Mouse (Mus musculus) hindbrain, embryonic 11.5 days (tissue): Measurements from ENCODE around the gene Bhlha15. TPM values are rescaled to one million over a fixed set of nuclear protein-coding genes. Genes with fewer than 3 reads are reported as not detected.

Experiments used
- ATAC-seq: fragments of 200-750 bp; cut with Nextera tagmentation; 2 replicates; pipeline ENCODE4 v1.8.0; 2017; ENCODE audit warnings: mild to moderate bottlenecking, moderate TSS enrichment, moderate library complexity; ENCODE audit not compliant: low FRiP score
- DNase-seq: peaks from one replicate; pipeline ENCODE4 v3.0.0-alpha.2; 2015; ENCODE audit warnings: low spot score
- H3K27ac ChIP-seq: fragments of 300-500 bp; sonication (generic); 2 replicates; pipeline ENCODE4 v1.5.1; 2014; ENCODE audit warnings: mild to moderate bottlenecking, low read depth, low read length
- H3K27me3 ChIP-seq: fragments of 300-500 bp; sonication (generic); 2 replicates; pipeline ENCODE4 v1.6.1; 2014; ENCODE audit warnings: mild to moderate bottlenecking, low read length, moderate library complexity, mixed read lengths; ENCODE audit not compliant: control insufficient read depth, insufficient read depth
- H3K36me3 ChIP-seq: fragments of 300-500 bp; sonication (generic); 2 replicates; pipeline ENCODE4 v1.6.1; 2014; ENCODE audit warnings: mild to moderate bottlenecking, low read length, moderate library complexity, mixed read lengths; ENCODE audit not compliant: control insufficient read depth, insufficient read depth
- H3K4me1 ChIP-seq: fragments of 300-500 bp; sonication (generic); replicated peaks from 2 replicates; pipeline ENCODE4 v1.6.1; 2014; ENCODE audit warnings: low read length, mixed read lengths; ENCODE audit not compliant: control insufficient read depth, insufficient read depth
- H3K4me2 ChIP-seq: fragments of 300-500 bp; sonication (generic); replicated peaks from 2 replicates; pipeline ENCODE4 v1.6.1; 2014; ENCODE audit warnings: mild to moderate bottlenecking, low read depth, low read length
- H3K4me3 ChIP-seq: fragments of 300-500 bp; sonication (generic); 2 replicates; pipeline ENCODE4 v1.5.1; 2014; ENCODE audit warnings: low read depth, low read length
- H3K9ac ChIP-seq: fragments of 300-500 bp; sonication (generic); 2 replicates; pipeline ENCODE4 v1.6.1; 2014; ENCODE audit warnings: low read depth, low read length
- H3K9me3 ChIP-seq: fragments of 300-500 bp; sonication (generic); 2 replicates; pipeline ENCODE4 v1.6.1; 2016; ENCODE audit warnings: low read length; ENCODE audit not compliant: control insufficient read depth
- WGBS: fragments of 180-500 bp; shearing (Covaris S2); extraction: QIAGEN DNeasy Blood & Tissue Kit; methylation state at CpG from one replicate; pipeline ENCODE4 v1.1.7; 2014; 5-methylcytosine and 5-hydroxymethylcytosine counted together
- polyA plus RNA-seq: library from polyadenylated mRNA; unstranded; fragments of >200 nt; fragmentation: Nextera tagmentation; extraction: Ambion mirVana; gene quantifications from 2 replicates; pipeline ENCODE4 v1.2.1, GENCODE M21; 2014

The Bhlha15 gene
- polyA plus RNA-seq, 1 experiment from 2014 or later, result 0.15 TPM

GRCm38 (mm10) chr5:144183647-144184335, 6.3 kb upstream of the Bhlha15 start:
- Histone ChIP-seq H3K4me1 (no peaks in the 10 kb centered on the region), H3K27ac (no peak overlapping the region), H3K36me3 (no peaks in the 10 kb centered on the region; the same call in 1 of the 2 replicates), H3K9ac (no peak overlapping the region), H3K4me3 (no peak overlapping the region), H3K4me2 (no peak overlapping the region), H3K27me3 (no peaks in the 10 kb centered on the region), H3K9me3 (no peaks in the 10 kb centered on the region)
- 80% methylated on average over 7 of the region's 7 CpGs for WGBS
- DNase-seq, result no peak
- ATAC-seq, result no peak

- Histone ChIP-seq H3K36me3 (no peaks in the 10 kb centered on the region; the same call in 1 of the 2 replicates), H3K27ac (no peak overlapping the region), H3K27me3 (no peaks in the 10 kb centered on the region), H3K9me3 (no peaks in the 10 kb centered on the region), H3K9ac (no peak overlapping the region), H3K4me1 (no peaks in the 10 kb centered on the region), H3K4me3 (no peak overlapping the region), H3K4me2 (no peak overlapping the region)
- DNase-seq, result no peak
- whole genome bisulfite sequencing, result 91% methylated on average over 21 of the region's 21 CpGs
- ATAC-seq, result no peak
Observed at GRCm38 (mm10) chr5:144184350-144185045, 5.6 kb upstream of the Bhlha15 start.

- no peaks in the 10 kb centered on the region for H3K9me3 ChIP-seq
- no peak overlapping the region for H3K27ac ChIP-seq
- no peak overlapping the region for H3K9ac ChIP-seq
- no peak overlapping the region for H3K4me3 ChIP-seq
- H3K27me3 ChIP-seq, result no peaks in the 10 kb centered on the region
- no peak overlapping the region for H3K4me2 ChIP-seq
- ATAC-seq, result no peak
- 87% methylated on average over 6 of the region's 6 CpGs for WGBS
- no peak for DNase-seq
- 0 out of 2 replicates have a peak, but pooled peaks cover 5% of the 10 kb centered on the region for H3K4me1 ChIP-seq
- H3K36me3 ChIP-seq, result no peaks in the 10 kb centered on the region; the same call in 1 of the 2 replicates
Observed at GRCm38 (mm10) chr5:144188422-144188821, 1.7 kb upstream of the Bhlha15 start.

- H3K9ac ChIP-seq, result no peak overlapping the region
- H3K36me3 ChIP-seq, result no peaks in the 10 kb centered on the region; the same call in 1 of the 2 replicates
- no peaks in the 10 kb centered on the region for H3K27me3 ChIP-seq
- DNase-seq (no peak), ATAC-seq (no peak)
- 72% methylated on average over 7 of the region's 7 CpGs for WGBS
- no peak overlapping the region for H3K4me3 ChIP-seq
- H3K27ac ChIP-seq, result no peak overlapping the region
- H3K4me2 ChIP-seq, result no peak overlapping the region
- 0 out of 2 replicates have a peak, but pooled peaks cover 5% of the 10 kb centered on the region for H3K4me1 ChIP-seq
- H3K9me3 ChIP-seq, result no peaks in the 10 kb centered on the region
Observed at GRCm38 (mm10) chr5:144189327-144189726, 759 bp upstream of the Bhlha15 start.

- ATAC-seq (no peak), DNase-seq (peak; percentile 29)
- Histone ChIP-seq H3K27ac (no peak overlapping the region), H3K9ac (no peak overlapping the region), H3K4me2 (no peak overlapping the region), H3K36me3 (no peaks in the 10 kb centered on the region), H3K9me3 (no peaks in the 10 kb centered on the region), H3K4me3 (no peak overlapping the region), H3K27me3 (no peaks in the 10 kb centered on the region), H3K4me1 (0 out of 2 replicates have a peak, but pooled peaks cover 5% of the 10 kb centered on the region)
- 29% methylated on average over 23 of the region's 23 CpGs for WGBS
Observed at GRCm38 (mm10) chr5:144191026-144191425, 940 bp downstream of the Bhlha15 start.

GRCm38 (mm10) chr5:144192673-144193072, 2.6 kb downstream of the Bhlha15 start:
- Histone ChIP-seq H3K36me3 (no peaks in the 10 kb centered on the region), H3K9me3 (no peaks in the 10 kb centered on the region), H3K27me3 (no peaks in the 10 kb centered on the region), H3K4me1 (0 out of 2 replicates have a peak, but pooled peaks cover 5% of the 10 kb centered on the region), H3K27ac (no peak overlapping the region), H3K4me2 (no peak overlapping the region), H3K9ac (no peak overlapping the region), H3K4me3 (no peak overlapping the region)
- WGBS, result 81% methylated on average over 6 of the region's 6 CpGs
- ATAC-seq (no peak), DNase-seq (no peak)

- Histone ChIP-seq H3K27me3 (no peaks in the 10 kb centered on the region), H3K9ac (no peak overlapping the region), H3K27ac (no peak overlapping the region), H3K4me3 (no peak overlapping the region), H3K4me2 (no peak overlapping the region), H3K4me1 (0 out of 2 replicates have a peak, but pooled peaks cover 5% of the 10 kb centered on the region), H3K9me3 (no peaks in the 10 kb centered on the region), H3K36me3 (no peaks in the 10 kb centered on the region)
- ATAC-seq, result no peak
- WGBS, result 79% methylated on average over 7 of the region's 7 CpGs
- no peak for DNase-seq
Observed at GRCm38 (mm10) chr5:144194416-144194815, 4.3 kb downstream of the Bhlha15 start.

GRCm38 (mm10) chr5:144195567-144195966, 5.5 kb downstream of the Bhlha15 start:
- no peaks in the 10 kb centered on the region for H3K27me3 ChIP-seq
- no peak overlapping the region for H3K27ac ChIP-seq
- H3K36me3 ChIP-seq, result no peaks in the 10 kb centered on the region
- 91% methylated on average over 8 of the region's 8 CpGs for WGBS
- H3K4me1 ChIP-seq, result 0 out of 2 replicates have a peak, but pooled peaks cover 3% of the 10 kb centered on the region
- H3K9ac ChIP-seq, result no peak overlapping the region
- DNase-seq (no peak), ATAC-seq (no peak)
- no peaks in the 10 kb centered on the region for H3K9me3 ChIP-seq
- no peak overlapping the region for H3K4me2 ChIP-seq
- no peak overlapping the region for H3K4me3 ChIP-seq
